Mouse (Mus musculus): ENCODE measurements at regions not wholly inside any gene's neighbourhood (a gene's known extent, or its start where the extent isn't known, plus 50 kb on each side); places are given as distances from the start of the nearest gene placed in this dataset.

DNA sequence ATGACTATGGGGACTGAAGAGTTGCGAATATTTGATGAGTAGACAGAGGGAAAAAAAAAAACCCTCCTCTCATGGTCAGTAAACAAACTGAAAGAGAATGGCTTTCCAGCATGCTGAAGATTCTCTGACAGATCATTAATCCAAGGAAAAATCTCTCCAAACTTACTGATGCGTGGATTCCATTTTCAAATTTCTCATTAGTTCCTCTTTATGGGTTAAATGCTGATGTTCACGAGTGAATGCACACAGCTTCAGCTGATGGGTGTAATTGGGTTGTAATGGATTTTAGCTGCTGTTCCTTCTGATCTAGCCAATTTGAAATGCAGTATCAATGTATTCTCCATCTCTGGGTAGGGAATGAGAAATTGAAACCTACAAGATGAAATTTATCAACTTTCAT is 2945.6 kb upstream of the 5930422O12Rik start:
- Histone ChIP-seq H3K4me3 (replicated peaks in 1 of 3; ENCODE audit: low read depth in 2 of 3, low read length in 2 of 3, poor library complexity in 1 of 3) (no peak overlapping the region), H3K9me3 (replicated peaks; ENCODE audit: low read length) (no peaks in the 10 kb centered on the region), H3K9ac (ENCODE audit: insufficient read depth, low read depth) (no peak overlapping the region), H3K79me2 (replicated peaks; ENCODE audit: control insufficient read depth, extremely low read depth, insufficient read depth, poor library complexity, severe bottlenecking) (no peaks in the 10 kb centered on the region), H3K27me3 (replicated peaks) (no peaks in the 10 kb centered on the region), H3K27ac (ENCODE audit: insufficient read depth, low read depth) (no peak overlapping the region), H3K36me3 (replicated peaks in 1 of 2; ENCODE audit: control insufficient read depth in 1 of 2, insufficient read depth in 1 of 2, low read length in 1 of 2) (no peaks in the 10 kb centered on the region), H3K4me1 (ENCODE audit: control insufficient read depth in 1 of 2, insufficient read depth in 2 of 2) (no peaks in the 10 kb centered on the region), H3K4me2 (ENCODE audit: insufficient read depth, low read depth, poor library complexity, severe bottlenecking) (no peak overlapping the region)
- no peak for TF ChIP-seq CTCF (conservative IDR thresholded peaks at IDR 0.05 in 1 of 2, IDR thresholded peaks at IDR 0.05 in 1 of 2; ENCODE audit: low read depth in 2 of 2, low read length in 2 of 2)
- TF ChIP-seq UBTF (IDR thresholded peaks at IDR 0.05; ENCODE audit: low read depth, low read length), result no peak
- no peak for TF ChIP-seq MAFK (IDR thresholded peaks at IDR 0.05; ENCODE audit: insufficient replicate concordance, low read length)
- no peak for TF ChIP-seq MXI1 (IDR thresholded peaks at IDR 0.05; ENCODE audit: low read depth, low read length)
- no peak for TF ChIP-seq USF1 (IDR thresholded peaks at IDR 0.05; ENCODE audit: low read depth, low read length)
- TF ChIP-seq USF2 (conservative IDR thresholded peaks at IDR 0.05; ENCODE audit: low read depth, low read length), result no peak
- TF ChIP-seq MEF2A (IDR thresholded peaks at IDR 0.05; ENCODE audit: borderline replicate concordance, low read depth, low read length), result no peak
- TF ChIP-seq ZC3H11A (IDR thresholded peaks at IDR 0.05; ENCODE audit: low read depth, low read length), result no peak
- no peak for TF ChIP-seq ZKSCAN1 (IDR thresholded peaks at IDR 0.05; ENCODE audit: borderline replicate concordance, low read depth, low read length)
- in situ Hi-C loops (cut with MboI; ENCODE audit: low pct_ligation_motif_present, low pct_unique_long_range_greater_than_20kb, low sequenced_read_pairs), result no loop called here
- DNase-seq (ENCODE audit: extremely low read depth), result no peak
- dilution Hi-C loops (cut with MboI; ENCODE audit: extremely low pct_ligation_motif_present, extremely low pct_unique_long_range_greater_than_20kb, low sequenced_read_pairs), result no loop called here

DNA sequence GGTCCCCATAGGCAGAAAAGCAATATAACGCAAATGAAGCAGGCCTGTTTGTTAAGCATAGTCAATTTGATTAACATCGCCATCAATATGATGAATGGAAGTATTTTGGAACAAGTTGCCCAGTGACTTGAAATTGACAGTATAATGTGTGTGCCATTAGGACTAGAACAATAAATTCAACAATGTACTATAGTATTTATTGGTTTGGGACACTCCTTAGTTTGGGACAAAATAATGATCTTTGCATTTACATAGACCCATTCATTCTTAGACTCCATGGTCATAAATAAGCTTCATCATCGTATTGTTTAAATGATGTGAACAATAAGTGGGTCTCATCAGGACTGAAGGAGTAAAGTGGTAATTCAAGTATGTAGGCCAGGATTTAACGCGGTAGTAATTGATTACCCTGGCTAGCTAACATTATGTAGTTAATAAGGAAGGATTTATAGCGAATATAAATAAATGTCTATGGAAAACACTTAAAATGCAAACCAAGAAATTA is 2933.6 kb upstream of the 5930422O12Rik start:
- Histone ChIP-seq H3K9me3 (replicated peaks; ENCODE audit: low read length) (no peaks in the 10 kb centered on the region), H3K4me2 (ENCODE audit: insufficient read depth, low read depth, poor library complexity, severe bottlenecking) (no peak overlapping the region), H3K36me3 (replicated peaks in 1 of 2; ENCODE audit: control insufficient read depth in 1 of 2, insufficient read depth in 1 of 2, low read length in 1 of 2) (no peaks in the 10 kb centered on the region), H3K4me1 (ENCODE audit: control insufficient read depth in 1 of 2, insufficient read depth in 2 of 2) (no peaks in the 10 kb centered on the region), H3K27me3 (replicated peaks) (no peaks in the 10 kb centered on the region), H3K9ac (ENCODE audit: insufficient read depth, low read depth) (no peak overlapping the region), H3K27ac (ENCODE audit: insufficient read depth, low read depth) (no peak overlapping the region), H3K79me2 (replicated peaks; ENCODE audit: control insufficient read depth, extremely low read depth, insufficient read depth, poor library complexity, severe bottlenecking) (no peaks in the 10 kb centered on the region), H3K4me3 (replicated peaks in 1 of 3; ENCODE audit: low read depth in 2 of 3, low read length in 2 of 3, poor library complexity in 1 of 3) (no peak overlapping the region)
- in situ Hi-C loops (cut with MboI; ENCODE audit: low pct_ligation_motif_present, low pct_unique_long_range_greater_than_20kb, low sequenced_read_pairs) (no loop called here), dilution Hi-C loops (cut with MboI; ENCODE audit: extremely low pct_ligation_motif_present, extremely low pct_unique_long_range_greater_than_20kb, low sequenced_read_pairs) (no loop called here)
- no peak for TF ChIP-seq E2F4 (IDR thresholded peaks at IDR 0.05; ENCODE audit: insufficient replicate concordance, low read depth, low read length)
- no peak for TF ChIP-seq MAX (IDR thresholded peaks at IDR 0.05; ENCODE audit: low read length)
- no peak for TF ChIP-seq ZKSCAN1 (IDR thresholded peaks at IDR 0.05; ENCODE audit: borderline replicate concordance, low read depth, low read length)
- no peak for TF ChIP-seq BHLHE40 (IDR thresholded peaks at IDR 0.05; ENCODE audit: low read depth, low read length)
- no peak for TF ChIP-seq ZNF384 (IDR thresholded peaks at IDR 0.05; ENCODE audit: low read depth, low read length)
- no peak for TF ChIP-seq USF2 (conservative IDR thresholded peaks at IDR 0.05; ENCODE audit: low read depth, low read length)
- no peak for TF ChIP-seq NELFE (IDR thresholded peaks at IDR 0.05; ENCODE audit: low read depth, low read length)
- no peak for TF ChIP-seq HCFC1 (IDR thresholded peaks at IDR 0.05; ENCODE audit: low read depth, low read length)
- TF ChIP-seq TBP (conservative IDR thresholded peaks at IDR 0.05; ENCODE audit: low read depth, low read length), result no peak
- TF ChIP-seq JUND (conservative IDR thresholded peaks at IDR 0.05; ENCODE audit: low read depth, low read length), result no peak
- TF ChIP-seq SMC3 (IDR thresholded peaks at IDR 0.05; ENCODE audit: low read depth, low read length), result no peak
- TF ChIP-seq KAT2A (IDR thresholded peaks at IDR 0.05; ENCODE audit: insufficient replicate concordance, low read length), result no peak
- no peak for DNase-seq (ENCODE audit: extremely low read depth)
